In the genomic region with DNA sequence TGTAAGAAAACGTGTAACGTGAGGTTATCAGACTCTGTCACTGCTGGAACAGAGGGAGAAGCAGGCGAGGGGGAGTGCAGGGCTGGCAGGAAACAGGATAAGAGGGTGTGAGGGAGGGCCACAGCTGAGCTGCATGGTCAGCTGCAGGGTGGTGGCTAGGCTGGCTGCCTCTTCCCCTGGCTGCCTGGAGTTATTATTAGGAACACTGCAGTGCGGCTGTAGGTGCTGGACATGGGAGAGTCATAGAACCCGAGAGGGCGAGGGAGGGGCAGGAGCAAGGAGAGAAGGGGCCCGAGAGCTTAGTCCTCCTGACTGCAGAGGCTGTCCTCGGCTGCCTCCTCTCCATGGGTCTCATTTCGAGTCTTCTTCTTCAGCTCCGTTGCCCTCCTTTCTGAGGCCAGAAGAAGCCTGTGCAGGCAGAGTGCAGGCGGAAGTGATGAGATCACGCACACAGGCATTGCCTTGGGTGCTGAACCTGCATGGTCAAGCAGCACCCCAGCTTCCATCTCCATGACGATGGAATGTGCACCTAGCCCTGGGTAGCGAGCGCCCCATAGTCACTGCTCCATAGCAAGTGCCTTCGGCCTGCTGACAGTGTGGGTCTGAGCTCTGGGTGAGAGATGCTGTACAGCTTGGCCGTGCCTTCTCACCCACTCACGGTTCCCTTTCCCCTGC, we compare ENCODE assay signal across 8 mouse cellular contexts. TPM values are rescaled to one million over a fixed set of nuclear protein-coding genes. Genes with fewer than 3 reads are reported as not detected.
DNase-seq lines count a peak whose midpoint lies in the region; ATAC-seq and TF ChIP-seq lines count a peak whose summit lies in the region.

No protein-coding gene starts in this region.

- H3K36me3 ChIP-seq in forebrain, embryonic 12.5 days (replicated peaks), result peaks cover 38% of the 10 kb centered on the region
- peaks cover 2% of the 10 kb centered on the region; the same call in 1 of the 2 replicates for H3K36me3 ChIP-seq in forebrain, embryonic 11.5 days (ENCODE audit: control insufficient read depth, insufficient read depth, low read length)
- peaks cover 12% of the 10 kb centered on the region for H3K36me3 ChIP-seq in hindbrain, embryonic 16.5 days (ENCODE audit: control insufficient read depth, insufficient read depth, low read length)
- H3K36me3 ChIP-seq in liver, embryonic 14.5 days (replicated peaks; ENCODE audit: control insufficient read depth, insufficient read depth, low read depth), result no peaks in the 10 kb centered on the region; the same call in none of the 2 replicates
- H3K36me3 ChIP-seq in stomach, postnatal 0 days (ENCODE audit: control insufficient read depth, insufficient read depth, low read length), result no peaks in the 10 kb centered on the region

- 0 out of 2 replicates have a peak overlapping the region, but pooled peaks have one; percentile 5 for H3K27ac ChIP-seq in forebrain, embryonic 12.5 days
- no peak overlapping the region for H3K27ac ChIP-seq in forebrain, embryonic 11.5 days (ENCODE audit: low read depth, low read length)
- H3K27ac ChIP-seq in hindbrain, embryonic 16.5 days (ENCODE audit: low read depth, low read length), result peak overlapping the region; percentile 61
- H3K27ac ChIP-seq in liver, embryonic 14.5 days, result no peak overlapping the region
- H3K27ac ChIP-seq in stomach, postnatal 0 days (replicated peaks), result peak overlapping the region; percentile 56; the same call in 1 of the 2 replicates

- no peak for ATAC-seq in forebrain, embryonic 12.5 days (ENCODE audit: low FRiP score)
- no peak for ATAC-seq in forebrain, embryonic 11.5 days (replicated peaks; ENCODE audit: low FRiP score)
- ATAC-seq in hindbrain, embryonic 16.5 days, result no peak
- ATAC-seq in liver, embryonic 14.5 days (ENCODE audit: insufficient read depth), result no peak
- ATAC-seq in stomach, postnatal 0 days (ENCODE audit: low FRiP score, low TSS enrichment), result no peak

- TF ChIP-seq CTCF in liver, embryonic 14.5 days (IDR thresholded peaks at IDR 0.05; ENCODE audit: low read depth), result no peak
- TF ChIP-seq CTCF in stomach, postnatal 0 days (IDR thresholded peaks at IDR 0.05; ENCODE audit: low read depth), result no peak

- WGBS in forebrain, embryonic 12.5 days, result 80% methylated on average over 18 of the region's 18 CpGs
- 80% methylated on average over 17 of the region's 18 CpGs for WGBS in forebrain, embryonic 11.5 days
- WGBS in hindbrain, embryonic 16.5 days, result 69% methylated on average over 16 of the region's 18 CpGs
- 37% methylated on average over 18 of the region's 18 CpGs for WGBS in liver, embryonic 14.5 days (ENCODE audit: insufficient replicate concordance)
- WGBS in stomach, postnatal 0 days, result 56% methylated on average over 18 of the region's 18 CpGs

- H3K9ac ChIP-seq in forebrain, embryonic 12.5 days, result peak overlapping the region; percentile 36; the same call in 1 of the 2 replicates
- no peak overlapping the region for H3K9ac ChIP-seq in forebrain, embryonic 11.5 days (ENCODE audit: low read length)
- peak overlapping the region; percentile 38 for H3K9ac ChIP-seq in hindbrain, embryonic 16.5 days (ENCODE audit: low read depth, low read length)
- no peak overlapping the region for H3K9ac ChIP-seq in liver, embryonic 14.5 days (replicated peaks)
- H3K9ac ChIP-seq in stomach, postnatal 0 days (ENCODE audit: low read length), result 0 out of 2 replicates have a peak overlapping the region, but pooled peaks have one; percentile 4

- H3K27me3 ChIP-seq in forebrain, embryonic 12.5 days, result no peaks in the 10 kb centered on the region
- H3K27me3 ChIP-seq in forebrain, embryonic 11.5 days (ENCODE audit: control insufficient read depth, insufficient read depth, low read length), result no peaks in the 10 kb centered on the region
- H3K27me3 ChIP-seq in hindbrain, embryonic 16.5 days (replicated peaks; ENCODE audit: control insufficient read depth, insufficient read depth, low read length), result no peaks in the 10 kb centered on the region
- H3K27me3 ChIP-seq in liver, embryonic 14.5 days (ENCODE audit: control insufficient read depth, insufficient read depth, low read length), result no peaks in the 10 kb centered on the region
- no peaks in the 10 kb centered on the region for H3K27me3 ChIP-seq in stomach, postnatal 0 days (ENCODE audit: control insufficient read depth, insufficient read depth, low read length)

- intact Hi-C loops in gastrocnemius, postnatal 14 days (cut with DNase I; ENCODE audit: low total_unique reads), result no loop called here

- no peaks in the 10 kb centered on the region for H3K9me3 ChIP-seq in forebrain, embryonic 12.5 days
- H3K9me3 ChIP-seq in forebrain, embryonic 11.5 days (ENCODE audit: control insufficient read depth, low read length), result no peaks in the 10 kb centered on the region
- H3K9me3 ChIP-seq in hindbrain, embryonic 16.5 days (ENCODE audit: control insufficient read depth, low read length), result no peaks in the 10 kb centered on the region
- H3K9me3 ChIP-seq in liver, embryonic 14.5 days (ENCODE audit: control insufficient read depth, low read length), result no peaks in the 10 kb centered on the region
- H3K9me3 ChIP-seq in stomach, postnatal 0 days (ENCODE audit: control insufficient read depth, low read length), result no peaks in the 10 kb centered on the region

- no peak overlapping the region for H3K4me2 ChIP-seq in forebrain, embryonic 12.5 days
- H3K4me2 ChIP-seq in forebrain, embryonic 11.5 days (ENCODE audit: low read depth, low read length, severe bottlenecking), result no peak overlapping the region
- H3K4me2 ChIP-seq in hindbrain, embryonic 16.5 days (ENCODE audit: low read length), result peak overlapping the region; percentile 31
- H3K4me2 ChIP-seq in liver, embryonic 14.5 days (ENCODE audit: low read depth), result peak overlapping the region; percentile 18; the same call in 1 of the 2 replicates
- H3K4me2 ChIP-seq in stomach, postnatal 0 days (replicated peaks; ENCODE audit: low read depth), result no peak overlapping the region

- TF ChIP-seq EP300 in liver, embryonic 14.5 days (IDR thresholded peaks at IDR 0.05; ENCODE audit: low read depth), result no peak
- no peak for TF ChIP-seq EP300 in stomach, postnatal 0 days (optimal IDR thresholded peaks at IDR 0.05)

- H3K4me3 ChIP-seq in forebrain, embryonic 12.5 days (replicated peaks), result no peak overlapping the region
- H3K4me3 ChIP-seq in forebrain, embryonic 11.5 days (ENCODE audit: low read depth, low read length), result no peak overlapping the region
- no peak overlapping the region for H3K4me3 ChIP-seq in hindbrain, embryonic 16.5 days (ENCODE audit: low read length)
- H3K4me3 ChIP-seq in liver, embryonic 14.5 days (ENCODE audit: insufficient read depth in 1 of 2, low read depth in 2 of 2, low read length in 2 of 2), result no peak overlapping the region
- no peak overlapping the region for H3K4me3 ChIP-seq in stomach, postnatal 0 days (ENCODE audit: low read depth, low read length)

- H3K4me1 ChIP-seq in forebrain, embryonic 12.5 days, result peaks cover 44% of the 10 kb centered on the region
- peaks cover 12% of the 10 kb centered on the region for H3K4me1 ChIP-seq in forebrain, embryonic 11.5 days (replicated peaks; ENCODE audit: control insufficient read depth, insufficient read depth, low read length)
- H3K4me1 ChIP-seq in hindbrain, embryonic 16.5 days (ENCODE audit: control insufficient read depth, insufficient read depth, low read depth, low read length), result peaks cover 44% of the 10 kb centered on the region
- peaks cover 26 to 36% of the 10 kb centered on the region in 2 experiments for H3K4me1 ChIP-seq in liver, embryonic 14.5 days (replicated peaks; ENCODE audit: control insufficient read depth in 2 of 2, insufficient read depth in 2 of 2, low read length in 1 of 2)
- no peaks in the 10 kb centered on the region for H3K4me1 ChIP-seq in stomach, postnatal 0 days (replicated peaks; ENCODE audit: control insufficient read depth, insufficient read depth)

- no peak for DNase-seq in forebrain, embryonic 11.5 days (ENCODE audit: low spot score)
- peak; percentile 31 for DNase-seq in adrenal gland, postnatal 25 days
- DNase-seq in gastrocnemius, postnatal 14 days, result peak; percentile 80
- DNase-seq in liver, embryonic 14.5 days (ENCODE audit: low read depth in 3 of 3, low spot score in 3 of 3), result no peak
- DNase-seq in stomach, postnatal 0 days (ENCODE audit: low spot score), result no peak
- DNase-seq in spleen, postnatal 36 days (ENCODE audit: low spot score in 2 of 2), result no peak

RNA-seq across cellular contexts. Expression of a gene that starts 3.3 kb away (rescaled TPM):
- polyA plus RNA-seq in forebrain, embryonic 12.5 days (2016; fragmentation: Nextera tagmentation; extraction: Ambion mirVana), result 15.9 and 16.0 TPM in 2 replicates
- polyA plus RNA-seq in forebrain, embryonic 11.5 days (2014; fragmentation: Nextera tagmentation; extraction: Ambion mirVana), result 10.5 and 12.3 TPM in 2 replicates
- total RNA-seq in adrenal gland, postnatal 25 days (2021), result 27.8 and 43.8 TPM in 2 replicates
- 10 to 100 TPM; 24.0 to 28.7 TPM for total RNA-seq in gastrocnemius, postnatal 14 days (2021)
- polyA plus RNA-seq in hindbrain, embryonic 16.5 days (2015; fragmentation: Nextera tagmentation; extraction: Ambion mirVana), result 20.3 and 21.9 TPM in 2 replicates
- 4.8 and 6.0 TPM in 2 replicates for polyA plus RNA-seq in liver, embryonic 14.5 days (2012; rRNA removed)
- polyA plus RNA-seq in liver, embryonic 14.5 days (2014; fragmentation: Nextera tagmentation; extraction: Ambion mirVana), result 1.8 and 3.7 TPM in 2 replicates
- polyA plus RNA-seq in stomach, postnatal 0 days (2015; fragmentation: Nextera tagmentation; extraction: Ambion mirVana), result 4.4 and 5.7 TPM in 2 replicates

RNA-seq across cellular contexts. Expression of a gene that starts 16.7 kb away (rescaled TPM):
- 62.9 and 63.6 TPM in 2 replicates for polyA plus RNA-seq in forebrain, embryonic 12.5 days (2016; fragmentation: Nextera tagmentation; extraction: Ambion mirVana)
- polyA plus RNA-seq in forebrain, embryonic 11.5 days (2014; fragmentation: Nextera tagmentation; extraction: Ambion mirVana), result 65.4 and 70.3 TPM in 2 replicates
- 36.2 and 44.0 TPM in 2 replicates for total RNA-seq in adrenal gland, postnatal 25 days (2021)
- total RNA-seq in gastrocnemius, postnatal 14 days (2021), result 10 to 100 TPM; 16.0 to 20.4 TPM
- 48.6 and 50.7 TPM in 2 replicates for polyA plus RNA-seq in hindbrain, embryonic 16.5 days (2015; fragmentation: Nextera tagmentation; extraction: Ambion mirVana)
- polyA plus RNA-seq in liver, embryonic 14.5 days (2012; rRNA removed), result 18.9 and 24.5 TPM in 2 replicates
- polyA plus RNA-seq in liver, embryonic 14.5 days (2014; fragmentation: Nextera tagmentation; extraction: Ambion mirVana), result 33.1 and 33.7 TPM in 2 replicates
- 25.0 and 26.6 TPM in 2 replicates for polyA plus RNA-seq in stomach, postnatal 0 days (2015; fragmentation: Nextera tagmentation; extraction: Ambion mirVana)

RNA-seq across cellular contexts. Expression of a gene that starts 17.9 kb away (rescaled TPM):
- 2,231 and 2,319 TPM in 2 replicates for polyA plus RNA-seq in forebrain, embryonic 12.5 days (2016; fragmentation: Nextera tagmentation; extraction: Ambion mirVana)
- 2,700 and 2,872 TPM in 2 replicates for polyA plus RNA-seq in forebrain, embryonic 11.5 days (2014; fragmentation: Nextera tagmentation; extraction: Ambion mirVana)
- total RNA-seq in adrenal gland, postnatal 25 days (2021), result 1,475 and 1,510 TPM in 2 replicates
- total RNA-seq in gastrocnemius, postnatal 14 days (2021), result over 10,000 TPM in 1 of 2 experiments, 1,000 to 10,000 TPM in 1; 9,479 to 10,041 TPM
- polyA plus RNA-seq in hindbrain, embryonic 16.5 days (2015; fragmentation: Nextera tagmentation; extraction: Ambion mirVana), result 1,587 and 1,624 TPM in 2 replicates
- 1,485 and 1,875 TPM in 2 replicates for polyA plus RNA-seq in liver, embryonic 14.5 days (2012; rRNA removed)
- polyA plus RNA-seq in liver, embryonic 14.5 days (2014; fragmentation: Nextera tagmentation; extraction: Ambion mirVana), result 960 and 1,040 TPM in 2 replicates
- polyA plus RNA-seq in stomach, postnatal 0 days (2015; fragmentation: Nextera tagmentation; extraction: Ambion mirVana), result 920 and 1,103 TPM in 2 replicates

RNA-seq across cellular contexts. Expression of a gene that starts 43.1 kb away (rescaled TPM):
- 221 and 246 TPM in 2 replicates for polyA plus RNA-seq in forebrain, embryonic 12.5 days (2016; fragmentation: Nextera tagmentation; extraction: Ambion mirVana)
- 225 and 271 TPM in 2 replicates for polyA plus RNA-seq in forebrain, embryonic 11.5 days (2014; fragmentation: Nextera tagmentation; extraction: Ambion mirVana)
- total RNA-seq in adrenal gland, postnatal 25 days (2021), result 35.6 and 48.3 TPM in 2 replicates
- total RNA-seq in gastrocnemius, postnatal 14 days (2021), result 10 to 100 TPM; 18.4 to 18.7 TPM
- 37.7 and 50.2 TPM in 2 replicates for polyA plus RNA-seq in hindbrain, embryonic 16.5 days (2015; fragmentation: Nextera tagmentation; extraction: Ambion mirVana)
- 108 and 148 TPM in 2 replicates for polyA plus RNA-seq in liver, embryonic 14.5 days (2012; rRNA removed)
- 66.8 and 80.4 TPM in 2 replicates for polyA plus RNA-seq in liver, embryonic 14.5 days (2014; fragmentation: Nextera tagmentation; extraction: Ambion mirVana)
- 15.3 and 16.6 TPM in 2 replicates for polyA plus RNA-seq in stomach, postnatal 0 days (2015; fragmentation: Nextera tagmentation; extraction: Ambion mirVana)

RNA-seq across cellular contexts. Expression of a gene that starts 43.2 kb away (rescaled TPM):
- polyA plus RNA-seq in forebrain, embryonic 12.5 days (2016; fragmentation: Nextera tagmentation; extraction: Ambion mirVana), result 192 and 193 TPM in 2 replicates
- polyA plus RNA-seq in forebrain, embryonic 11.5 days (2014; fragmentation: Nextera tagmentation; extraction: Ambion mirVana), result 195 and 197 TPM in 2 replicates
- total RNA-seq in adrenal gland, postnatal 25 days (2021), result 158 and 198 TPM in 2 replicates
- total RNA-seq in gastrocnemius, postnatal 14 days (2021), result 100 to 1,000 TPM; 214 to 227 TPM
- 140 and 154 TPM in 2 replicates for polyA plus RNA-seq in hindbrain, embryonic 16.5 days (2015; fragmentation: Nextera tagmentation; extraction: Ambion mirVana)
- polyA plus RNA-seq in liver, embryonic 14.5 days (2012; rRNA removed), result 22.2 and 50.9 TPM in 2 replicates
- 178 and 182 TPM in 2 replicates for polyA plus RNA-seq in liver, embryonic 14.5 days (2014; fragmentation: Nextera tagmentation; extraction: Ambion mirVana)
- 196 and 211 TPM in 2 replicates for polyA plus RNA-seq in stomach, postnatal 0 days (2015; fragmentation: Nextera tagmentation; extraction: Ambion mirVana)

Comparison
In these comparisons a context has a peak if more than half of its experiments do, and no peak if none do; other contexts are left out.
1. H3K27ac ChIP-seq: peak in forebrain, embryonic 12.5 days (single experiment), hindbrain, embryonic 16.5 days (single experiment) and stomach, postnatal 0 days (single experiment); none in forebrain, embryonic 11.5 days (single experiment) and liver, embryonic 14.5 days (single experiment).
2. H3K9ac ChIP-seq: peak in forebrain, embryonic 12.5 days (single experiment), hindbrain, embryonic 16.5 days (single experiment) and stomach, postnatal 0 days (single experiment); none in forebrain, embryonic 11.5 days (single experiment) and liver, embryonic 14.5 days (single experiment).
3. H3K4me2 ChIP-seq: peak in hindbrain, embryonic 16.5 days (single experiment) and liver, embryonic 14.5 days (single experiment); none in forebrain, embryonic 12.5 days (single experiment), forebrain, embryonic 11.5 days (single experiment) and stomach, postnatal 0 days (single experiment).
4. DNase-seq: peak in adrenal gland, postnatal 25 days (single experiment) and gastrocnemius, postnatal 14 days (single experiment); none in forebrain, embryonic 11.5 days (single experiment), liver, embryonic 14.5 days (0 of 3), stomach, postnatal 0 days (single experiment) and spleen, postnatal 36 days (0 of 2).